In the genomic region with DNA sequence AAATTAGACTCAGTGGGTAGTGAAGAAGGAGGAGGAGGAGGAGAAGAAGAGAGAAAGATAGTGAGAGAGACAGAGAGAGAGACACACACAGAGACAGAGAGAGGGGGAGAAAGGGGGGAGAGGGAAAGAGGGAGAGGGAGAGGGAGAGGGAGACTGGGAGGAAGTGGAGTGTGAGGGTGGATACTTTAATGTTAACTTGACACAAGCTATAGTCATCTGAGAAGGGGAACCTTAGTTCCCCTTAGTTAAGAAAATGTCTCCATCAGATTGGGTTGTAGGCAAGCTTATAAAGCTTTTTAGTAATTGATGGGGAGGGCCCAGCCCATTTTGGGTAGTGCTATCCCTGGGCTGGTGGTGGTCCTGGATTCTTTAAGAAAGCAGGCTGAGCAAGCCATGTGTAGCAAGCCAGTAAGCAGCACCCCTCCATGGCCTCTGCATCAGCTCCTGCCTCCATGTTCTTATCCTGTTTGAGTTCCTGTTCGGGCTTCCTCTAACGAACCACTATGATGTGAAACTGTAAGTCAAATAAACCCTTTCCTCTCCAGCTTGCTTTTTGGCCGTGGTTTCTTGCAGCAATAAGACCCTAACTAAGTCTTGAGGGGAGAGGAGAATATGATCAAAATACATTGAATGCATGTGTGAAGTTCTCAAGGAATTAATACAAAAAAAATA, we compare ENCODE assay signal across 26 mouse cellular contexts. TPM values are rescaled to one million over a fixed set of nuclear protein-coding genes. Genes with fewer than 3 reads are reported as not detected.
DNase-seq lines count a peak whose midpoint lies in the region; ATAC-seq and TF ChIP-seq lines count a peak whose summit lies in the region.
"Had no signal": no experiment of that assay in that cellular context is flagged by ENCODE, and none has a peak within 500 bp of the region (broad histone marks: within the 10 kb centered on the region; RNA-seq: fewer than 3 reads in every experiment).

No protein-coding gene starts in this region.

- H3K36me3 ChIP-seq in kidney, postnatal 0 days (ENCODE audit: insufficient read depth, low read length): no peaks in the 10 kb centered on the region
- H3K36me3 ChIP-seq in midbrain, embryonic 14.5 days (ENCODE audit: control insufficient read depth, insufficient read depth, low read length): no peaks in the 10 kb centered on the region
- H3K36me3 ChIP-seq in hindbrain, embryonic 13.5 days: no peaks in the 10 kb centered on the region
- H3K36me3 ChIP-seq: limb, embryonic 13.5 days; neural tube, embryonic 15.5 days had no signal

- ATAC-seq in kidney, postnatal 0 days (replicated peaks; ENCODE audit: low FRiP score, low read depth): no peak
- ATAC-seq in megakaryocyte progenitor cell, adult 5-6 weeks (replicated peaks; ENCODE audit: poor library complexity): 0 out of 2 replicates have a peak, but pooled peaks have one; percentile 12
- ATAC-seq in midbrain, embryonic 14.5 days (ENCODE audit: low FRiP score, low TSS enrichment): no peak
- no peak for ATAC-seq in activated CD4-positive, CD25-positive, alpha-beta regulatory T cell, adult 4 months
- no peak for ATAC-seq in hindbrain, embryonic 13.5 days (ENCODE audit: low FRiP score)
- ATAC-seq: forebrain, embryonic 16.5 days; Patski had no signal

- no peak overlapping the region for H3K9ac ChIP-seq in kidney, postnatal 0 days (ENCODE audit: low read depth, low read length)
- H3K9ac ChIP-seq in midbrain, embryonic 14.5 days (replicated peaks; ENCODE audit: low read length): no peak overlapping the region
- H3K9ac ChIP-seq in hindbrain, embryonic 13.5 days: no peak overlapping the region
- H3K9ac ChIP-seq: limb, embryonic 13.5 days; neural tube, embryonic 15.5 days had no signal

- TF ChIP-seq CTCF in kidney, postnatal 0 days (IDR thresholded peaks at IDR 0.05; ENCODE audit: low read depth): no peak

- no peaks in the 10 kb centered on the region for H3K9me3 ChIP-seq in kidney, postnatal 0 days (replicated peaks; ENCODE audit: low read length)
- H3K9me3 ChIP-seq in midbrain, embryonic 14.5 days (ENCODE audit: control insufficient read depth, low read length): no peaks in the 10 kb centered on the region
- H3K9me3 ChIP-seq in hindbrain, embryonic 13.5 days: no peaks in the 10 kb centered on the region
- H3K9me3 ChIP-seq: limb, embryonic 13.5 days; neural tube, embryonic 15.5 days had no signal

- no peak overlapping the region for H3K4me3 ChIP-seq in kidney, postnatal 0 days (replicated peaks; ENCODE audit: low read depth, low read length)
- H3K4me3 ChIP-seq in brown adipose tissue, adult 24 weeks (ENCODE audit: insufficient read depth, low read depth, low read length): no peak overlapping the region
- H3K4me3 ChIP-seq in midbrain, embryonic 14.5 days (replicated peaks; ENCODE audit: low read depth, low read length): no peak overlapping the region
- H3K4me3 ChIP-seq in hindbrain, embryonic 13.5 days: no peak overlapping the region
- H3K4me3 ChIP-seq: erythroblast, embryonic 14.5 days; limb, embryonic 13.5 days; neural tube, embryonic 15.5 days had no signal

- H3K27ac ChIP-seq in kidney, postnatal 0 days: no peak overlapping the region
- H3K27ac ChIP-seq in brown adipose tissue, adult 24 weeks (replicated peaks; ENCODE audit: low read depth, low read length): peak overlapping the region; percentile 85
- no peak overlapping the region for H3K27ac ChIP-seq in midbrain, embryonic 14.5 days (replicated peaks; ENCODE audit: low read depth, low read length)
- H3K27ac ChIP-seq in hindbrain, embryonic 13.5 days: no peak overlapping the region
- H3K27ac ChIP-seq: limb, embryonic 13.5 days; neural tube, embryonic 15.5 days; stomach, postnatal 0 days had no signal

- WGBS in kidney, postnatal 0 days: 35% methylated on average over 3 of the region's 3 CpGs
- WGBS in midbrain, embryonic 14.5 days: 83% methylated on average over 3 of the region's 3 CpGs
- 73% methylated on average over 3 of the region's 3 CpGs for WGBS in hindbrain, embryonic 13.5 days

- H3K4me2 ChIP-seq in kidney, postnatal 0 days (ENCODE audit: low read length): no peak overlapping the region
- no peak overlapping the region for H3K4me2 ChIP-seq in midbrain, embryonic 14.5 days (ENCODE audit: low read length)
- no peak overlapping the region for H3K4me2 ChIP-seq in hindbrain, embryonic 13.5 days
- H3K4me2 ChIP-seq: limb, embryonic 13.5 days; neural tube, embryonic 15.5 days had no signal

- peak; percentile 7 for DNase-seq in kidney, postnatal 0 days (ENCODE audit: low spot score)
- no peak for DNase-seq in kidney, adult 18-20 months
- DNase-seq in A20 (ENCODE audit: low read depth, low spot score): peak; percentile 61
- no peak for DNase-seq in midbrain, embryonic 14.5 days
- DNase-seq: adrenal gland, postnatal 25 days; cerebellum, postnatal 36 days; kidney, adult 8-10 months; kidney, postnatal 36 days; thymus, postnatal 14 days had no signal

- H3K4me1 ChIP-seq in kidney, postnatal 0 days (replicated peaks; ENCODE audit: insufficient read depth, low read length): no peaks in the 10 kb centered on the region
- H3K4me1 ChIP-seq in brown adipose tissue, adult 24 weeks (ENCODE audit: control insufficient read depth, insufficient read depth, insufficient read length, low read length): no peaks in the 10 kb centered on the region
- H3K4me1 ChIP-seq in midbrain, embryonic 14.5 days (ENCODE audit: control insufficient read depth, insufficient read depth, low read length): no peaks in the 10 kb centered on the region
- no peaks in the 10 kb centered on the region for H3K4me1 ChIP-seq in hindbrain, embryonic 13.5 days (replicated peaks)
- H3K4me1 ChIP-seq: limb, embryonic 13.5 days; neural tube, embryonic 15.5 days had no signal

- no peaks in the 10 kb centered on the region for H3K27me3 ChIP-seq in kidney, postnatal 0 days (ENCODE audit: insufficient read depth, low read length)
- no peaks in the 10 kb centered on the region for H3K27me3 ChIP-seq in midbrain, embryonic 14.5 days (ENCODE audit: control insufficient read depth, insufficient read depth, low read length)
- no peaks in the 10 kb centered on the region for H3K27me3 ChIP-seq in hindbrain, embryonic 13.5 days
- H3K27me3 ChIP-seq: limb, embryonic 13.5 days; neural tube, embryonic 15.5 days; Patski had no signal

RNA-seq across cellular contexts. Expression of a gene that starts 3.0 kb away (rescaled TPM):
- polyA plus RNA-seq in kidney, postnatal 0 days (2015; fragmentation: Nextera tagmentation; extraction: Ambion mirVana): not detected in 2 replicates
- not detected in 2 replicates for polyA plus RNA-seq in brown adipose tissue, adult 24 weeks (2012; ENCODE audit: insufficient read depth, insufficient read length, missing spikeins)
- not detected in 2 replicates for total RNA-seq in megakaryocyte progenitor cell, adult 5-6 weeks (2015)
- total RNA-seq in megakaryocyte progenitor cell, adult 5-6 weeks (2017): 0.14 TPM in 1 of 2 replicates, not detected in the other
- polyA plus RNA-seq in midbrain, embryonic 14.5 days (2014; fragmentation: Nextera tagmentation; extraction: Ambion mirVana): not detected in 2 replicates
- polyA plus RNA-seq in activated CD4-positive, CD25-positive, alpha-beta regulatory T cell, adult 4 months (2017; shearing (Covaris generic)): 1 to 10 TPM in 1 of 2 experiments, under 1 TPM in 1; 0.36 to 1.2 TPM
- polyA plus RNA-seq in hindbrain, embryonic 13.5 days (2015; fragmentation: Nextera tagmentation; extraction: Ambion mirVana): not detected in 2 replicates
- total RNA-seq: adrenal gland, postnatal 25 days; hematopoietic stem cell, adult 5-6 weeks; layer of hippocampus, postnatal 14 days; left cerebral cortex, postnatal 10 days; megakaryocyte-erythroid progenitor cell, adult 5-6 weeks had no signal
- polyA plus RNA-seq: embryonic facial prominence, embryonic 11.5 days; erythroblast, embryonic 14.5 days; forebrain, embryonic 16.5 days; heart, embryonic 14.5 days; limb, embryonic 13.5 days; lung, embryonic 16.5 days; neural tube, embryonic 15.5 days; Patski had no signal

RNA-seq across cellular contexts. Expression of a gene that starts 30.3 kb away (rescaled TPM):
- polyA plus RNA-seq in kidney, postnatal 0 days (2015; fragmentation: Nextera tagmentation; extraction: Ambion mirVana): 0.27 and 0.43 TPM in 2 replicates
- 279 and 401 TPM in 2 replicates for polyA plus RNA-seq in brown adipose tissue, adult 24 weeks (2012; ENCODE audit: insufficient read depth, insufficient read length, missing spikeins)
- total RNA-seq in megakaryocyte progenitor cell, adult 5-6 weeks (2015): 3.1 and 4.7 TPM in 2 replicates
- total RNA-seq in megakaryocyte progenitor cell, adult 5-6 weeks (2017): 1.7 and 2.6 TPM in 2 replicates
- 0.12 TPM in 1 of 2 replicates, not detected in the other for polyA plus RNA-seq in midbrain, embryonic 14.5 days (2014; fragmentation: Nextera tagmentation; extraction: Ambion mirVana)
- under 1 TPM in 1 of 2 experiments, not detected in 1; 0.37 TPM for polyA plus RNA-seq in activated CD4-positive, CD25-positive, alpha-beta regulatory T cell, adult 4 months (2017; shearing (Covaris generic))
- polyA plus RNA-seq in hindbrain, embryonic 13.5 days (2015; fragmentation: Nextera tagmentation; extraction: Ambion mirVana): 1.1 and 1.5 TPM in 2 replicates
- total RNA-seq: hematopoietic stem cell, adult 5-6 weeks; megakaryocyte-erythroid progenitor cell, adult 5-6 weeks had no signal

RNA-seq across cellular contexts. Expression of a gene that starts 49.6 kb away (rescaled TPM):
- 1.9 and 2.1 TPM in 2 replicates for polyA plus RNA-seq in kidney, postnatal 0 days (2015; fragmentation: Nextera tagmentation; extraction: Ambion mirVana)
- 3.4 and 5.3 TPM in 2 replicates for polyA plus RNA-seq in brown adipose tissue, adult 24 weeks (2012; ENCODE audit: insufficient read depth, insufficient read length, missing spikeins)
- total RNA-seq in megakaryocyte progenitor cell, adult 5-6 weeks (2015): 24.6 and 25.4 TPM in 2 replicates
- total RNA-seq in megakaryocyte progenitor cell, adult 5-6 weeks (2017): 10.7 and 12.4 TPM in 2 replicates
- 3.1 and 3.6 TPM in 2 replicates for polyA plus RNA-seq in midbrain, embryonic 14.5 days (2014; fragmentation: Nextera tagmentation; extraction: Ambion mirVana)
- polyA plus RNA-seq in activated CD4-positive, CD25-positive, alpha-beta regulatory T cell, adult 4 months (2017; shearing (Covaris generic)): 1 to 10 TPM; 2.3 to 2.5 TPM
- polyA plus RNA-seq in hindbrain, embryonic 13.5 days (2015; fragmentation: Nextera tagmentation; extraction: Ambion mirVana): 3.2 and 3.5 TPM in 2 replicates

RNA-seq across cellular contexts. Expression of a gene that starts 56.6 kb away (rescaled TPM):
- 57.6 and 59.8 TPM in 2 replicates for polyA plus RNA-seq in kidney, postnatal 0 days (2015; fragmentation: Nextera tagmentation; extraction: Ambion mirVana)
- polyA plus RNA-seq in brown adipose tissue, adult 24 weeks (2012; ENCODE audit: insufficient read depth, insufficient read length, missing spikeins): 57.5 and 65.4 TPM in 2 replicates
- 89.0 and 92.0 TPM in 2 replicates for total RNA-seq in megakaryocyte progenitor cell, adult 5-6 weeks (2015)
- 53.6 and 54.6 TPM in 2 replicates for total RNA-seq in megakaryocyte progenitor cell, adult 5-6 weeks (2017)
- polyA plus RNA-seq in midbrain, embryonic 14.5 days (2014; fragmentation: Nextera tagmentation; extraction: Ambion mirVana): 23.4 and 23.6 TPM in 2 replicates
- 100 to 1,000 TPM; 152 to 191 TPM for polyA plus RNA-seq in activated CD4-positive, CD25-positive, alpha-beta regulatory T cell, adult 4 months (2017; shearing (Covaris generic))
- polyA plus RNA-seq in hindbrain, embryonic 13.5 days (2015; fragmentation: Nextera tagmentation; extraction: Ambion mirVana): 19.2 and 20.3 TPM in 2 replicates

Comparison
In these comparisons a context has a peak if more than half of its experiments do, and no peak if none do; other contexts are left out.
1. DNase-seq: peak in kidney, postnatal 0 days (single experiment) and A20 (single experiment); none in kidney, adult 18-20 months (single experiment) and midbrain, embryonic 14.5 days (single experiment).
2. RNA of a gene that starts 30.3 kb away (polyA plus RNA-seq): 279 to 401 TPM in brown adipose tissue, adult 24 weeks; 1.1 to 1.5 TPM in hindbrain, embryonic 13.5 days, 0.27 to 0.43 TPM in kidney, postnatal 0 days, 0.37 TPM in activated CD4-positive, CD25-positive, alpha-beta regulatory T cell, adult 4 months and 0.12 TPM in midbrain, embryonic 14.5 days; every median in the first group is over 100 times any median in the second.